Mouse (Mus musculus) urinary bladder, postnatal 25 days (tissue): Measurements from ENCODE around the gene Lrrc18.

ENCODE experiments used
- DNase-seq: peaks from one replicate; pipeline ENCODE4 v3.0.0; 2022; ENCODE audit warnings: low spot score

Lrrc18 gene

DNA sequence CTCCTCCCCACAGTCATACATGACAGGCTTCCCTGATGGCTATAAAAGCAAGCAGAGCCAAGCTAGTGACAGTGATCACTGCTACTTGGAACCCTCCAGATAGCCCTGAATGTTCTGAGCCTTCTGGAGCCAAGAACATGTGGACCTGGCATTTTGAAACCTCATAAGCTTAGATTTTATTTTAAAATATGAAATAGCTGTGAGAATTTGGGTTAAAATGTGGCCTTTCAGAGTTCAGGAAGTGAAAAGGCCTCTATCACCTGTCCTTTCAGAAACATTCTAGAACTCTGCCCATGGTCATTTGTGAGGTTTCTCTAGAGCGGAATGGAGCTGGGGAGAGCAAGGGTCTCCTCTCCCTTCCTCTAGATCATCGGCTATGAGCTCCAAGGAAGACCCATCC is at the start of gene Lrrc18:
TSS of gene Lrrc18 (plus strand) at position 301 of the 400 bp plus-strand sequence.
- no peak for DNase-seq

GRCm38 (mm10) chr14:32947512-32947911 is 43.7 kb upstream of the Lrrc18 start:
- DNase-seq: no peak

DNA sequence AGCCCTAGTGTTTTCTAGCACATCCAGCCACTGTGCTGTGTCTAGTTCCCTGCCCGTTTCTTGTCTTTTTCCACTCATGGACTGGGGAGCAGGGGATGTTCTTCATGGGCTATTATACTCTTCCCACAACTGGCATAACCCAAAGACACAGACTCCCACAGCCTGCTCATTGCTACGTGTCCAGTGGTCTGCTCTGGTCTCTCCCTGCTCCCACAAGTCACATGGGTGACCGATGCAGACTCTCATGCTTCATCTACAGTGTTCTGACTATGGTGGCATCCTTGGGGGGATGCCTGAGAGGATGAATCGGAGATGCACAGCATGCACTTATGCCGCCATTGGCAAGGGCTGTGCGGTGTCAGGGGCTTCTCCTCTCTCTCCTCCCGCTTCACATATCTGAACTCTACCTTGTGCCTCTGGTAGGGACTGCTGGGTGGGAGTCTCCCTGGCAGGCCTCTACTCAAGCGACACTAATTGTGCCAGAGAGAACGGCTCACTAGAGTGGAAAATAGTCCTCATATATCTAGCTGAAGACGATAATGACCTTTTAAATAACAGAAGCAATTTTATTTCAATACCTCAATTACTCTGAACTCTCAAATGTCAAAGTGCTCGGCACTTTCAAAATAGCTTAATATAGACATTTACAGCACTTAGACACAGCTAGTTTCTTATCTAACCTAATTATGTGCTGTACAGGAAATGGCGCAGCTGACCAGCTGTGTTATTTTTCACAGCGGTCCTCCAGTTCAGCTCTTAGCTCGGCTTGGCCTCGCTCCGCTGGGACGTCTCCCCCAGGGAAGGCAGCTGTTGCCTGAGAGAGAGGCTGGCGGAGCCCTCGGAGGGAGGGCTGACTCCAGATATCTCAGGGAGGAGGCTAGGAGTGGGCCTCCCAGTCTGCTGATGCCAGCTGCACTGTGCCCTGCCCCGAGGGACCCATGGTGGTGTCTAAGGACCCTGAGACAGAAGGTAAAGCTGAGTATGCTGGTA is 40.6 kb upstream of the Lrrc18 start:
- DNase-seq: peak; percentile 7

GRCm38 (mm10) chr14:32956486-32956885 is 34.7 kb upstream of the Lrrc18 start:
- DNase-seq: no peak

GRCm38 (mm10) chr14:32958671-32959070 is 32.5 kb upstream of the Lrrc18 start:
- DNase-seq: no peak

DNA sequence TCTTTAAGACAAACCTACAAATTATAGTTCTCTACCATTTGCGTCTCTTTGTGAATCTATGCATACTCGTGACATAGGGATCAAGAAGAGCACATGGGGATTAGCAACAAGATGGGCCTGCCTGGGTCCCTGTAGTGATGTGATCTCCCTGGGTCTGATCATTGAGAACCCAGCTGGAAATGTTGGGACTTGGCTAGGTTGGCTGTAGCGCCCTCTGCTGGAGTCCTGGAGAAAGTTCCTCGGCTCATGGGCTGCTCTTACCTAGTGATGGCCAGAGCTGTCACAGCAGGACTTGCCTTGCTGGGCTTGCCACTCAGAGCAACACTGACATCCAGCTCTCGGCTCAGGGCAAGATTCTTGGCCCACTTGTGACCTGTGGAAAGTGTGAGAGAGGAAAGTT is 30.7 kb upstream of the Lrrc18 start:
- DNase-seq: peak; percentile 51

DNA sequence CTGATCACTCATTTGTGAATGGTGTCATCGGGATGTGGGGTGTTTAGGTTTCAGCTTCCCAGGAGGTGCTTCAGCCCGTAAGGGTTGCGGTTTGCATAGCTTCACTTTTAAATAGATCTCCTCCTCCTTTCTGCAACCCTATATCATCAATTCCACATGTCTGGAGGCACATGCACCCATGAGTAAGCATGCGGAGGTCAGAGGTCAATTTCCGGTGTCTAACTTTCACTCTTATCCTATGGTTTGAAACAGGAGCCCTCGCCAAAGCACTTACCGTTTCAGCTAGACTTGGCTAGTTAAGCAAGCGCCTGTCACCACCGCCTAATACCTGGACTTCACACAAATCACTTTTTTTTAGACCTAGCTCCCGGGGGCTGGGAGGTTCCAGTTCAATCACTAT is 26.4 kb upstream of the Lrrc18 start:
- DNase-seq: no peak

DNA sequence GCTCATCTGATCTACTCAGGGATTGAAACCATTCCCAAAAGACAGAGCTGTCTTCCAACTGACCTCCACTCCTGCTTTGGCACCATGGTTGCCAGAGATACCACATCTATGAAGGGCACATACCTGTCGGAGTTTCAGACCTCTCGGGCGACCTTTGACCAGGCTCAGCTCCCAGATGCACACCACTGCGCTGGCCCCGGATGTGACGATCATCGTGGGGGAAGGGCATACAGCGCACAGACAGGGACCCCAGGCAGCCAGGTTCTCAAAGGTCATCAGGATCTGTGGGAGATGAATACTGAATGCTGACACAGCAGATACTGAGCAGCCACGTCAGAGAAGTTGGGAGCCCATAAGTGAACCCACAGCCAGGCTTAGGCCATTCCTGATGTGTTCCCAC is 20.5 kb upstream of the Lrrc18 start:
- DNase-seq: no peak

GRCm38 (mm10) chr14:32984176-32984738 is 6.9 kb upstream of the Lrrc18 start:
- no peak for DNase-seq

DNA sequence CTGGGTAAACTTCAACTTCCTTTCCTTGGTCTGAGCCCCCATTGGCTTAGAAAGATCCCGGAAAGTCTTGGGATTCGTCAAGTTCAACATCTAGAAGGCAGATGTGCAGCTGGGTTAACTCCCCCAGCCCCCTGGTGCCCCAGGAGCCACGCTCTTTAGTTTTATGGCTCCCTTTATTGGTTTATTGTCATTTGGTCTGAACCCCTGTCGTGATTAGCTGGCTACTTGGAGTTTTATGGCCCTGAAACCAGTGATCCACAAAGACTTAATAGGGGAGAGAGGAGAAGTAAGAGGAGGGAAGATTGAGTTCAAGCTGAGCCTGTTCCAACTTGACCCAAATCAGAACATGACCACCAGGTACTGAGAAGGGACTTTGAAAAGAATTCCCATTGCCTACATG is 4.5 kb upstream of the Lrrc18 start:
- DNase-seq: no peak

- DNase-seq: no peak
Measured at GRCm38 (mm10) chr14:32994954-32995636, 3.9 kb downstream of the Lrrc18 start.

DNA sequence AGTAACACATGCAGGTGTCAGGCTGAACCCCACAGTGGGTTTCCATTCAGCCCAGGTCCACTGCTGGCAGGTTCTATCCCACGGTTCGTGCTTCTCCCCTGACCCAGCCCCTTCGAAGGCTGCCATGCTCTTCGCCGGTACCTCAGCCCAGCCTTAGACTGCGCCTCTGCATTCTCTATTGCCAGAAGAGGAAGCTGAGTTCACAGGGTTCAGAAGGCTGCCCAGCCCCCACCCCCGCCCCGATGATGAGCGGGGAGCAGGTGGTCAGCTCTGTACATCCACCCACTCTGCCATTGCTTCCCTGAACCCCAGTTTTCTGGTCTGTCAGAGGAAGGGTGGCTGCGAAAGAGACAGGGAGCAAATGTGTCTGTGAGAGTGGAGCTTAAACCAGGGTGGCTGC is 8.3 kb downstream of the Lrrc18 start:
- DNase-seq: no peak

DNA sequence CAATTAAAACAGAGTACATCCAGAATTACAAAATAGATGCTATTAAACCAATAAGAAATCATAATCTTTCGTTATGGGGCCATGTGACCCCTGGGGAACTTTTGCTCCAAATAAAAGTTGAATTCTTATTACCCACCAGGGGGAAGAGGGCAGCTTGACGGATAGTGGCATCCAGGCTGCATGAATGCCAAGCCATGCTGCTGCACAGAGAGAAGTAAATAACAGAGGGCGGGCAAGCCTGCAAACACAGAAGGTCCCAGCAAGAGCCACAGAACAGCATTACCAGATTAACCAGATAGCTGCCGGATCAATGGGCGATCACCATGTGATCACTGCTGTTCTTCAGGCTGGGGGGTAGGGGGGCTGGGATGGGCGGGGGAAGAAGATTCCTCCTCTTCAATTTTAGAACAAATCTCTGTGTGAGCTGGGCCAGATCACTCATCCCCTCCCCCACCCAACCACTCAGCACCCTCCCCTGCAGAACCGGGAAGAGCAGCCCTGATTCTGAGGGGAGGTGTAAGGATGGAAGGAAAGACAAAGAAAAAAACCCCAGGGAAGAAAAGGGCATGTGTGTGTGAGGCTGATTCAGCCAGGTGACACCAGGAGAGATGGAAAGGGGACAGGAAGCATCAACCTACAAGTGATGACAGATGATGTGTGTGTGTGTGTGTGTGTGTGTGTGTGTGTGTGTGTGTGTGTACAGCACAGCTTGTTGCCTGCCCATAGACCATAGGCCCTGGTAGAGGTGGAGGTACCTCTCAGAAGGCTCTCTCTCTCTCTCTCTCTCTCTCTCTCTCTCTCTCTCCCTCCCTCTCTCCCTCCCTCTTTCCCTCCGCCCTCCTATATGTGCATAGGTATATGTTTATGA is 9.2 kb downstream of the Lrrc18 start:
- DNase-seq: no peak

DNA sequence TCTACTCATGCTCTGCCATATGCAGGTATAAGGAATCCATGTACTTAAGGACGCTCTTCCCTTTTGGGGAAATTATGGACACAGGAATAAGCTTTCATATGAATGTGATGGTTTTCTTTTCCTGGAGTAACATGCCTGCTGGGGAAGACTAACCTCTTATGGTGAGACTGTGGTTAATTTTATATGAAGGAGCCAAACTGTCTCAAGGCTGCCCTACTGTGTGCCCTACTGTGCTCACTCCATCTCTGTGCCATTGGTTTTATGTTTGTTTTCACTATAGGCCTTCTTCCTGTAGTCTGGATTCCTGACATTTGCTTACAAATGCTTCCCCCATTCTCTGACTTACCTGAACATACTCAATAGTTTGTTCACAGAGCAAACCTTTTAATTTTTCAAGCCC is 13.9 kb downstream of the Lrrc18 start:
- DNase-seq: no peak

DNA sequence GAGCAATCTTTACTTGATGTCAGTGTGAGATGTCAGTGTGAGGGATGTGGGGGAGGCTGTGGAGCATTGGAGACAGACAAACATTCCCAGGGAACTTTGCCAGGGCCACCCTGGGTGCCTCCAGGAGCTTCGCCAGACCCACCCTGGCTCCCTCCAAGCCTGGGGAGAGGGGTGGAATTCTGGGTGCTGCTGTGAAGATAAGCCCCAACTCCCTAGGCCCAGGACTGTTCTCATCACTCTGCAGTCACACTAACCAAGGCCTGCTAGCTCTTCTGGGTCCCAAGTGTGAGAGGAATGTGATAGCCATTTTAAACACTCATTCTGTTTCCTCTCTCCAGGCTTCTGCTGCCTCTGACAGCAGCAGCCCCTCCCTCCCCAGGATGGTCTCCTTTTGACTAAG is 16.5 kb downstream of the Lrrc18 start:
- no peak for DNase-seq

DNA sequence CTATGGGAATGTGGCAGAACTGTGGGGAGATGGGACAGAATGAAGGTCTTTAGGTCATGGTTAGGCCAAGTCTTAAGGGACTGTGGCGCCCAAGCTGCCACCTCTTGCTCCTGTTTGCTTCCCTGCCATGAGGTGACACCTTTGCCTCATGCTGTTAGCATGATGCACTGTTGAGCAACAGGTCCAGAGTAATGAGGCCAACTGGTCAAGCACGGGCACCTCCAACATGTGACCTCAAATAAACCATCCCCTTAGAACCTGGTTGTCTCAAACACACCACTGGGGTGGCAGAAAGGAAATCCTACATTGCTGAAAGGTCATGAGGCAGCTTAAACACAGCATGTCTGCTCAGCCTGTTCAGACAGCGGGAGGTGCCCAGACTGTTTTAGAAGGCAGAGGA is 27.9 kb downstream of the Lrrc18 start:
- no peak for DNase-seq

- DNase-seq: no peak
Measured at GRCm38 (mm10) chr14:33019606-33020005, 28.4 kb downstream of the Lrrc18 start.

- DNase-seq: no peak
Measured at GRCm38 (mm10) chr14:33030849-33031248, 39.7 kb downstream of the Lrrc18 start.

DNA sequence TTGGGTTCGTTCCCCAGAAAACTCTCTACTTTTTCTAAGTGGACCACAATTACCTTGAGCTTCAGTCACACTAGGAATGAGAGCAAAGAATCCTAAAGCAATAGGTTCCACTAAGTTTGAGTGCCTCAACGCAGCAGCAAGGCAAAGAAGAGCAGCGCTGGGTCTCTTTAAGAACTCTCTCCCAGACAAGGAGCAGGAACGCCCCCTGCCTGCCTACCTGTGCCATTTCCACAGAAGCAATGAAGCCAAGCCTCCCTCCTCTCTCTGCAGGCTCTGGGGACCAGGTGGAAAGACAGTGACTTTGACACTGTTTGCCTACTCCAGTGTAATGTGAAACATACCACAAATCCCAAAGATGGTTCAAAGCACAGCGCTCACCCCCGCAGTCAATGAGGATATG is 42.2 kb downstream of the Lrrc18 start:
- DNase-seq: no peak

- no peak for DNase-seq
Measured at GRCm38 (mm10) chr14:33035386-33035785, 44.2 kb downstream of the Lrrc18 start.

DNA sequence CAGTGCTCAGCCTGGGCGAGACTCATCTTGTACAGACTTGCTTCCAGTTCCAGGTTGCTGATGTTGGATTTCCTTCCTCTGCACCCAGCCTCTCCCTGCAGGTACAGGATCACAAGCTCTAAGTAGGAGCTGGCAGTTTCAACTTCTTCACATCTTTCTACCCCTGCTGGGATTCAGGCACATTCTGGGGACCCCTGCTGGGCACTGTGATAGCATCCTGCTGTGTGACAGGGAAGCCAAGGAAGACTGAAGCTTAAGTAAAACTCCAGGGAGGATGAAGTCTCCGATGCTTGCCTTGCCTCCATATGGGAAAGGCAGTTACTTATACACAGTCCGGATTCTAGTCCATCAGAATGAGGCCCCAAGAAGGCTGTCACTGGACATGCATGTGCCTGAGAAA is 45.6 kb downstream of the Lrrc18 start:
- no peak for DNase-seq

DNA sequence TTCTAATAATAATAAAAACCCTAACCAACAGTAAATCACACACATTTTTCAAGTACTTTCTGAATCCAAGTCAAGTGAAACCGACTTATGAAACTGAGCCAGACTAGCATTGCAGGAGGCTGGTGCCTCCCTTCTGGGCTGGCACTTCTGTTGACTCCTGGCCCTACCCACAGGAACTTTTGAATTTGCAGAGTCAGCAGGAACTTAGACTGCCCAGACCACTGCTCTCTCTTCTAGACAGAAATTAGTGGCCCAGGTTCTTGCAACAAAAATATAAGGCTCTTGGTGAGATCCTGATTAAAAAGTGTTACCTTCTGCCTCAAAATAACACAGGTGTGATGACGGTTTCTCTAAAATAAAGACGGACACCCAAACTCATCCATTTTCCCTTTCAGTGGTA is 54.0 kb downstream of the Lrrc18 start:
- no peak for DNase-seq
